23 mouse cellular contexts compared by ENCODE assay signal in the genomic region with DNA sequence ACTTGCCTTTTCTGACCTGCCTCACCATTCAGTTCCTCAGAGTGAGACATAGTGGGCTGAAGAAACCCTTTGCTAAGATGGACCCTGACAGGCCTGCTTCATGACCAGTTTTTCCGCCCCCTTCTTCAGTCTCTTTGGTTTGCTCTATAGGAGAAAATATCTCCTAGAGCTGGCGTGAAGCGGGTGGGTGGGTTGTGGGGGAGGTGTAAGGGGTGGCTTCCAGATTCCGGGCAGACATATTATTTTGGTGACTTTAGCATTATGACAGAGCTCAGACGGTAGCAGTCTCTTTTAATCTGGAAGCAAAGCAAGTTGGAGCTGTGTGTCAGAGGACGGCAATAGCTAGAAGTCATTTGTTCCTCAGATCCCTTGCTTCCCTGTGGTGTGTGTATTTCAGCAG.
DNase-seq lines count a peak whose midpoint lies in the region; ATAC-seq and TF ChIP-seq lines count a peak whose summit lies in the region.
"Had no signal": no experiment of that assay in that cellular context is flagged by ENCODE, and none has a peak within 500 bp of the region (broad histone marks: within the 10 kb centered on the region; RNA-seq: fewer than 3 reads in every experiment).

No protein-coding gene starts in this region.

- peaks cover 76% of the 10 kb centered on the region for H3K36me3 ChIP-seq in forebrain, embryonic 13.5 days (ENCODE audit: poor library complexity, severe bottlenecking)
- peaks cover 85% of the 10 kb centered on the region for H3K36me3 ChIP-seq in forebrain, embryonic 10.5 days (replicated peaks)
- peaks cover 71% of the 10 kb centered on the region for H3K36me3 ChIP-seq in midbrain, embryonic 13.5 days
- H3K36me3 ChIP-seq in midbrain, embryonic 14.5 days (ENCODE audit: control insufficient read depth, insufficient read depth, low read length), result peaks cover 65% of the 10 kb centered on the region
- H3K36me3 ChIP-seq in midbrain, postnatal 0 days (ENCODE audit: insufficient read depth, low read length), result peaks cover 26% of the 10 kb centered on the region
- H3K36me3 ChIP-seq: liver, embryonic 15.5 days; lung, embryonic 15.5 days had no signal

- TF ChIP-seq CTCF in layer of hippocampus, adult 2 months (conservative IDR thresholded peaks at IDR 0.05), result no peak
- no peak for TF ChIP-seq CTCF in midbrain, postnatal 0 days (IDR thresholded peaks at IDR 0.05)

- no peak overlapping the region for H3K4me3 ChIP-seq in forebrain, embryonic 13.5 days
- no peak overlapping the region for H3K4me3 ChIP-seq in forebrain, embryonic 10.5 days
- no peak overlapping the region for H3K4me3 ChIP-seq in layer of hippocampus, adult 2 months
- H3K4me3 ChIP-seq in midbrain, embryonic 13.5 days (replicated peaks), result no peak overlapping the region
- H3K4me3 ChIP-seq in midbrain, embryonic 14.5 days (replicated peaks; ENCODE audit: low read depth, low read length), result no peak overlapping the region
- H3K4me3 ChIP-seq in midbrain, postnatal 0 days (ENCODE audit: low read depth, low read length), result no peak overlapping the region
- H3K4me3 ChIP-seq: gastrocnemius, adult 2 months; limb, embryonic 10.5 days; liver, embryonic 15.5 days; lung, embryonic 15.5 days; neural tube, embryonic 13.5 days had no signal

- H3K4me2 ChIP-seq in forebrain, embryonic 13.5 days, result no peak overlapping the region
- no peak overlapping the region for H3K4me2 ChIP-seq in midbrain, embryonic 13.5 days (replicated peaks)
- H3K4me2 ChIP-seq in midbrain, embryonic 14.5 days (ENCODE audit: low read length), result no peak overlapping the region
- H3K4me2 ChIP-seq in midbrain, postnatal 0 days (ENCODE audit: low read depth, low read length, poor library complexity, severe bottlenecking), result no peak overlapping the region
- H3K4me2 ChIP-seq: heart, embryonic 11.5 days; liver, embryonic 15.5 days; lung, embryonic 15.5 days; neural tube, embryonic 13.5 days had no signal

- H3K9ac ChIP-seq in forebrain, embryonic 13.5 days, result peak overlapping the region; percentile 26; the same call in 1 of the 2 replicates
- H3K9ac ChIP-seq in midbrain, embryonic 13.5 days (replicated peaks), result peak overlapping the region; percentile 23; the same call in 1 of the 2 replicates
- H3K9ac ChIP-seq in midbrain, embryonic 14.5 days (replicated peaks; ENCODE audit: low read length), result no peak overlapping the region
- peak overlapping the region; percentile 24; the same call in 1 of the 2 replicates for H3K9ac ChIP-seq in midbrain, postnatal 0 days (replicated peaks; ENCODE audit: low read length, poor library complexity, severe bottlenecking)
- H3K9ac ChIP-seq: liver, embryonic 15.5 days; lung, embryonic 15.5 days; neural tube, embryonic 13.5 days had no signal

- peaks cover 7% of the 10 kb centered on the region for H3K4me1 ChIP-seq in forebrain, embryonic 13.5 days
- peaks cover 2% of the 10 kb centered on the region; the same call in 1 of the 2 replicates for H3K4me1 ChIP-seq in forebrain, embryonic 10.5 days
- H3K4me1 ChIP-seq in midbrain, embryonic 13.5 days (replicated peaks), result 0 out of 2 replicates have a peak, but pooled peaks cover 8% of the 10 kb centered on the region
- 0 out of 2 replicates have a peak, but pooled peaks cover 3% of the 10 kb centered on the region for H3K4me1 ChIP-seq in midbrain, embryonic 14.5 days (ENCODE audit: control insufficient read depth, insufficient read depth, low read length)
- no peaks in the 10 kb centered on the region for H3K4me1 ChIP-seq in midbrain, postnatal 0 days (ENCODE audit: insufficient read depth, low read length)
- H3K4me1 ChIP-seq: liver, embryonic 15.5 days; lung, embryonic 15.5 days had no signal

- no peak for DNase-seq in forebrain, embryonic 10.5 days (ENCODE audit: extremely low spot score, low spot score)
- no peak for DNase-seq in layer of hippocampus, adult 2 months (ENCODE audit: low spot score in 2 of 2)
- DNase-seq in layer of hippocampus, adult 11-12 months (ENCODE audit: low spot score), result no peak
- DNase-seq in midbrain, embryonic 14.5 days, result no peak
- no peak for DNase-seq in midbrain, postnatal 0 days (ENCODE audit: low spot score)
- DNase-seq in lung, postnatal 4 days, result no peak
- DNase-seq: adrenal gland, postnatal 14 days; cerebellum, adult 8-10 months; gastrocnemius, adult 2 months; kidney, adult 18-20 months; kidney, postnatal 4 days; liver; lung, postnatal 36 days; retina, postnatal 1 day had no signal

- H3K9me3 ChIP-seq in forebrain, embryonic 13.5 days (replicated peaks), result no peaks in the 10 kb centered on the region
- H3K9me3 ChIP-seq in forebrain, embryonic 10.5 days, result no peaks in the 10 kb centered on the region
- no peaks in the 10 kb centered on the region for H3K9me3 ChIP-seq in midbrain, embryonic 13.5 days
- H3K9me3 ChIP-seq in midbrain, embryonic 14.5 days (ENCODE audit: control insufficient read depth, low read length), result no peaks in the 10 kb centered on the region
- H3K9me3 ChIP-seq in midbrain, postnatal 0 days (ENCODE audit: low read length), result no peaks in the 10 kb centered on the region
- H3K9me3 ChIP-seq: limb, embryonic 10.5 days; liver, embryonic 15.5 days; lung, embryonic 15.5 days; neural tube, embryonic 13.5 days had no signal

- no peaks in the 10 kb centered on the region for H3K27me3 ChIP-seq in forebrain, embryonic 13.5 days
- H3K27me3 ChIP-seq in forebrain, embryonic 10.5 days (ENCODE audit: poor library complexity, severe bottlenecking), result no peaks in the 10 kb centered on the region
- H3K27me3 ChIP-seq in midbrain, embryonic 13.5 days, result no peaks in the 10 kb centered on the region
- no peaks in the 10 kb centered on the region for H3K27me3 ChIP-seq in midbrain, embryonic 14.5 days (ENCODE audit: control insufficient read depth, insufficient read depth, low read length)
- no peaks in the 10 kb centered on the region for H3K27me3 ChIP-seq in midbrain, postnatal 0 days (ENCODE audit: insufficient read depth, low read length)
- H3K27me3 ChIP-seq: liver, embryonic 15.5 days; lung, embryonic 15.5 days; neural tube, embryonic 13.5 days had no signal

- ATAC-seq in forebrain, embryonic 13.5 days, result no peak
- no peak for ATAC-seq in midbrain, embryonic 13.5 days
- no peak for ATAC-seq in midbrain, embryonic 14.5 days (ENCODE audit: low FRiP score, low TSS enrichment)
- no peak for ATAC-seq in midbrain, postnatal 0 days (ENCODE audit: low FRiP score)
- ATAC-seq: CD4-positive, CD25-positive, alpha-beta regulatory T cell, adult 4 months had no signal

- H3K27ac ChIP-seq in forebrain, embryonic 13.5 days, result no peak overlapping the region
- no peak overlapping the region for H3K27ac ChIP-seq in forebrain, embryonic 10.5 days
- peak overlapping the region; percentile 32; the same call in 1 of the 2 replicates for H3K27ac ChIP-seq in layer of hippocampus, adult 2 months
- peak overlapping the region; percentile 67 for H3K27ac ChIP-seq in midbrain, embryonic 13.5 days
- H3K27ac ChIP-seq in midbrain, embryonic 14.5 days (replicated peaks; ENCODE audit: low read depth, low read length), result no peak overlapping the region; the same call in 1 of the 2 replicates
- H3K27ac ChIP-seq in midbrain, postnatal 0 days (ENCODE audit: low read depth, low read length), result no peak overlapping the region
- H3K27ac ChIP-seq: gastrocnemius, adult 2 months; limb, embryonic 10.5 days; liver, embryonic 15.5 days; lung, embryonic 15.5 days; neural tube, embryonic 13.5 days; stomach, postnatal 0 days had no signal

- WGBS in forebrain, embryonic 13.5 days, result 76% methylated on average over 6 of the region's 6 CpGs
- WGBS in forebrain, embryonic 10.5 days, result 84% methylated on average over 6 of the region's 6 CpGs
- WGBS in midbrain, embryonic 13.5 days, result 85% methylated on average over 6 of the region's 6 CpGs
- WGBS in midbrain, embryonic 14.5 days, result 80% methylated on average over 6 of the region's 6 CpGs
- WGBS in midbrain, postnatal 0 days, result 65% methylated on average over 6 of the region's 6 CpGs

Comparison
In these comparisons a context has a peak if more than half of its experiments do, and no peak if none do; other contexts are left out.
1. H3K27ac ChIP-seq: peak in layer of hippocampus, adult 2 months (single experiment) and midbrain, embryonic 13.5 days (single experiment); none in forebrain, embryonic 13.5 days (single experiment), forebrain, embryonic 10.5 days (single experiment), midbrain, embryonic 14.5 days (single experiment) and midbrain, postnatal 0 days (single experiment).